Mouse (Mus musculus) stomach, embryonic 15.5 days (tissue): Measurements from ENCODE around the gene Cabp1. TPM values are rescaled to one million over a fixed set of nuclear protein-coding genes. Genes with fewer than 3 reads are reported as not detected.

Experiments
- ATAC-seq: fragments of 200-750 bp; cut with Nextera tagmentation; 2 replicates; pipeline ENCODE4 v1.8.0; 2017; ENCODE audit warnings: low read depth, moderate number of reproducible peaks, moderate TSS enrichment; ENCODE audit not compliant: insufficient read depth, low FRiP score
- H3K27ac ChIP-seq: fragments of 300-500 bp; sonication (generic); 2 replicates; pipeline ENCODE4 v1.5.1; 2015; ENCODE audit warnings: mild to moderate bottlenecking, inconsistent platforms
- H3K27me3 ChIP-seq: fragments of 300-500 bp; sonication (generic); replicated peaks from 2 replicates; pipeline ENCODE4 v1.6.1; 2015; ENCODE audit warnings: inconsistent platforms
- H3K36me3 ChIP-seq: fragments of 300-500 bp; sonication (generic); 2 replicates; pipeline ENCODE4 v1.6.1; 2015; ENCODE audit warnings: inconsistent platforms
- H3K4me1 ChIP-seq: fragments of 300-500 bp; sonication (generic); 2 replicates; pipeline ENCODE4 v1.6.1; 2015; ENCODE audit warnings: inconsistent platforms
- H3K4me2 ChIP-seq: fragments of 300-500 bp; sonication (generic); 2 replicates; pipeline ENCODE4 v1.6.1; 2015; ENCODE audit warnings: mild to moderate bottlenecking, inconsistent platforms
- H3K4me3 ChIP-seq: fragments of 300-500 bp; sonication (generic); replicated peaks from 2 replicates; pipeline ENCODE4 v1.5.1; 2015; ENCODE audit warnings: inconsistent platforms
- H3K9ac ChIP-seq: fragments of 300-500 bp; sonication (generic); 2 replicates; pipeline ENCODE4 v1.6.1; 2015; ENCODE audit warnings: inconsistent platforms
- H3K9me3 ChIP-seq: fragments of 300-500 bp; sonication (generic); 2 replicates; pipeline ENCODE4 v1.6.1; 2016; ENCODE audit warnings: inconsistent platforms
- WGBS: fragments of 180-500 bp; shearing (Covaris S2); methylation state at CpG from one replicate; pipeline ENCODE4 v1.1.7; 2015; 5-methylcytosine and 5-hydroxymethylcytosine counted together
- polyA plus RNA-seq: library from polyadenylated mRNA; unstranded; fragments of >200 nt; fragmentation: Nextera tagmentation; extraction: Ambion mirVana; gene quantifications from 2 replicates; pipeline ENCODE4 v1.2.1, GENCODE M21; 2015

The Cabp1 gene
- polyA plus RNA-seq, 1 experiment from 2014 or later, result 1.6 TPM

GRCm38 (mm10) chr5:115186371-115187073 lies 7.7 kb downstream of the Cabp1 start:
- ATAC-seq, result no peak
- Histone ChIP-seq H3K4me1 (peaks cover 28% of the 10 kb centered on the region), H3K4me2 (peak overlapping the region; percentile 33), H3K9ac (no peak overlapping the region), H3K27me3 (peaks cover 34% of the 10 kb centered on the region), H3K4me3 (no peak overlapping the region), H3K27ac (no peak overlapping the region), H3K36me3 (no peaks in the 10 kb centered on the region), H3K9me3 (no peaks in the 10 kb centered on the region)
- 40% methylated on average over 17 of the region's 17 CpGs for WGBS

GRCm38 (mm10) chr5:115184726-115185125 lies 9.5 kb downstream of the Cabp1 start:
- no peak overlapping the region for H3K9ac ChIP-seq
- no peaks in the 10 kb centered on the region for H3K9me3 ChIP-seq
- no peak overlapping the region for H3K4me3 ChIP-seq
- peaks cover 16% of the 10 kb centered on the region for H3K27me3 ChIP-seq
- H3K4me2 ChIP-seq, result peak overlapping the region; percentile 33; the same call in 1 of the 2 replicates
- peaks cover 32% of the 10 kb centered on the region for H3K4me1 ChIP-seq
- ATAC-seq, result no peak
- H3K36me3 ChIP-seq, result no peaks in the 10 kb centered on the region
- H3K27ac ChIP-seq, result no peak overlapping the region
- WGBS, result 26% methylated on average over 15 of the region's 15 CpGs

DNA sequence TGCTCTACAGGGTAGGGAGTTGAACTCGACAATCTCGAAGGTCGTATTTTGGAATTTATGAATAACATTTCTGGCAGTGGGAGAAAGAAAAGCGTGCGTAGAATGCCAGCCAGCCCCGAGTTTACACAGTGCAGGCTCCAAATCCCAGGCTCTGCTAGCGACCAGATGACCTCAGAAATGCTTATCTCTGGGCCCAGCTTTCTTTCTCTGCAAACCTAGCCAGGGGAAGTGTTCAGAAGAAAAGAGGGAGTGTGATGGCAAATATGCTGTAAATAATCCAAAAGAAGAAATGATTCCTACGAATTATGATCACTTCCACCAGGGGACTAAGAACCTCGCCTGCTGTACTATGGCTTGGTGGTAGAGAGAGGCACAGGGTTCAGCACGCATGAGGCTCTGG lies 10.7 kb downstream of the Cabp1 start:
- no peak for ATAC-seq
- peak overlapping the region; percentile 6; the same call in 1 of the 2 replicates for H3K27ac ChIP-seq

DNA sequence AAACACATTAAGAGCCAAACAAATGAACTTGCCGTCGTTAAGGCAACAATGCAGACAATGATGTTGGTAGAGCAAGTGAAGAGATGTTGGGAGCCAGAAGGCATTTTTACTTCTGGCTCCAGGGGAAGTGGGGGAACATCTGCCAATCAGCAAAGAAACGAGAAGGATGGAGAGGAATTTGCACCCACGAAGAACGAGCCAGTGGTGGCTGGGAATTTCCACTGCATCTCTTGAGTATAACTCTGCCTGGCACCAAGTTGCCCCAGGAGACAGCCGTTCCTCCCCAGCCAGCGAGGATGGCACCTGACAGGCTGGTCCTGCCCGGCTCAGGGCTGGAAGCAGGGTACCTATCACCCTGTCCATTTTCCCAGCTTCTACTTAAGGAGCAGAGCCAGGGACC lies 11.3 kb downstream of the Cabp1 start:
- Histone ChIP-seq H3K4me1 (peaks cover 32% of the 10 kb centered on the region), H3K4me2 (no peak overlapping the region), H3K36me3 (no peaks in the 10 kb centered on the region), H3K9ac (no peak overlapping the region), H3K9me3 (no peaks in the 10 kb centered on the region), H3K4me3 (no peak overlapping the region), H3K27ac (peak overlapping the region; percentile 6; the same call in 1 of the 2 replicates), H3K27me3 (peaks cover 10% of the 10 kb centered on the region; the same call in 1 of the 2 replicates)
- WGBS, result 66% methylated on average over 8 of the region's 8 CpGs
- ATAC-seq, result no peak

More for the DNA sequence above, 10.7 kb downstream of the Cabp1 start:
- no peak overlapping the region for H3K4me3 ChIP-seq
- H3K9ac ChIP-seq, result no peak overlapping the region
- H3K4me1 ChIP-seq, result peaks cover 32% of the 10 kb centered on the region
- no peaks in the 10 kb centered on the region for H3K9me3 ChIP-seq
- H3K36me3 ChIP-seq, result no peaks in the 10 kb centered on the region
- no peak overlapping the region for H3K4me2 ChIP-seq
- peaks cover 10% of the 10 kb centered on the region; the same call in 1 of the 2 replicates for H3K27me3 ChIP-seq
- 44% methylated on average over 10 of the region's 10 CpGs for WGBS

GRCm38 (mm10) chr5:115181248-115181940 lies 12.8 kb downstream of the Cabp1 start:
- Histone ChIP-seq H3K36me3 (no peaks in the 10 kb centered on the region), H3K4me2 (no peak overlapping the region), H3K4me3 (no peak overlapping the region), H3K27me3 (peaks cover 5% of the 10 kb centered on the region; the same call in 1 of the 2 replicates), H3K9me3 (no peaks in the 10 kb centered on the region), H3K4me1 (peaks cover 22% of the 10 kb centered on the region; the same call in 1 of the 2 replicates), H3K9ac (no peak overlapping the region), H3K27ac (peak overlapping the region; percentile 63)
- WGBS, result 65% methylated on average over 13 of the region's 13 CpGs
- peak; percentile 62; the same call in 1 of the 2 replicates for ATAC-seq

GRCm38 (mm10) chr5:115179596-115179995 lies 14.6 kb downstream of the Cabp1 start:
- Histone ChIP-seq H3K9me3 (no peaks in the 10 kb centered on the region), H3K9ac (no peak overlapping the region), H3K36me3 (no peaks in the 10 kb centered on the region), H3K27me3 (no peaks in the 10 kb centered on the region), H3K4me3 (no peak overlapping the region), H3K4me1 (peaks cover 10% of the 10 kb centered on the region; the same call in 1 of the 2 replicates), H3K27ac (no peak overlapping the region), H3K4me2 (no peak overlapping the region)
- no peak for ATAC-seq
- 91% methylated on average over 11 of the region's 11 CpGs for WGBS

DNA sequence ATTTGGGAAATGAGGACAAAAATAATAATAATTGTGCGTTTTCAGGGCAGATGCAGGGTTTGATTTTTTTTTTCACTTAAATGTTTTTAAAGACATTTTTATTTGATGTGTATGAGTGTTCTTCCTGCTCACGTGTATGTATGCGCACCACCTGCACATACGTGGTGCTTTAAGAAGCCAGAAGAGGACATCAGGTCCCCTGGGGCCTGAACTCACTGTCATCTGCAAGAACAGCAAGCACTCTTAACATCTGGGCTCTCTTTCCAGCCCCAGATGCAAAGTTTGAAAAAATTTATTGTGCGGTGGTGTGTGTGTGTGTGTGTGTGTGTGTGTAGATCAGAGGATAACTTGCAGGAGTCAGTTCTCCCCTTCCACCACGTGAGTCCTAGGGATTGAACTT lies 16.3 kb downstream of the Cabp1 start:
- Histone ChIP-seq H3K9me3 (no peaks in the 10 kb centered on the region), H3K4me2 (no peak overlapping the region), H3K4me3 (no peak overlapping the region), H3K36me3 (no peaks in the 10 kb centered on the region), H3K27ac (no peak overlapping the region), H3K27me3 (no peaks in the 10 kb centered on the region), H3K9ac (no peak overlapping the region), H3K4me1 (peaks cover 10% of the 10 kb centered on the region; the same call in 1 of the 2 replicates)
- WGBS, result 78% methylated on average over 6 of the region's 6 CpGs
- ATAC-seq, result no peak

GRCm38 (mm10) chr5:115174554-115174953 lies 19.6 kb downstream of the Cabp1 start:
- no peaks in the 10 kb centered on the region for H3K9me3 ChIP-seq
- H3K4me2 ChIP-seq, result no peak overlapping the region
- 95% methylated on average over 1 of the region's 1 CpGs for WGBS
- no peaks in the 10 kb centered on the region for H3K27me3 ChIP-seq
- H3K9ac ChIP-seq, result no peak overlapping the region
- H3K4me3 ChIP-seq, result no peak overlapping the region
- H3K4me1 ChIP-seq, result no peaks in the 10 kb centered on the region
- H3K27ac ChIP-seq, result no peak overlapping the region
- H3K36me3 ChIP-seq, result no peaks in the 10 kb centered on the region
- ATAC-seq, result no peak

- ATAC-seq, result no peak
- Histone ChIP-seq H3K36me3 (no peaks in the 10 kb centered on the region), H3K9me3 (no peaks in the 10 kb centered on the region), H3K9ac (no peak overlapping the region), H3K4me2 (no peak overlapping the region), H3K27me3 (no peaks in the 10 kb centered on the region), H3K4me1 (peaks cover 30% of the 10 kb centered on the region), H3K27ac (no peak overlapping the region), H3K4me3 (no peak overlapping the region)
- 67% methylated on average over 8 of the region's 8 CpGs for WGBS
Observed at GRCm38 (mm10) chr5:115170150-115170549, 24.0 kb downstream of the Cabp1 start.

- H3K27me3 ChIP-seq, result no peaks in the 10 kb centered on the region
- H3K36me3 ChIP-seq, result no peaks in the 10 kb centered on the region
- peak overlapping the region; percentile 44; the same call in 1 of the 2 replicates for H3K27ac ChIP-seq
- no peak; the same call in 1 of the 2 replicates for ATAC-seq
- no peak overlapping the region for H3K9ac ChIP-seq
- H3K9me3 ChIP-seq, result no peaks in the 10 kb centered on the region
- peaks cover 30% of the 10 kb centered on the region for H3K4me1 ChIP-seq
- WGBS, result 35% methylated on average over 26 of the region's 27 CpGs
- no peak overlapping the region for H3K4me3 ChIP-seq
- H3K4me2 ChIP-seq, result peak overlapping the region; percentile 33
Observed at GRCm38 (mm10) chr5:115168641-115169415, 25.4 kb downstream of the Cabp1 start.

GRCm38 (mm10) chr5:115167396-115167795 lies 26.8 kb downstream of the Cabp1 start:
- ATAC-seq, result no peak
- Histone ChIP-seq H3K36me3 (no peaks in the 10 kb centered on the region), H3K4me1 (peaks cover 34% of the 10 kb centered on the region), H3K27ac (no peak overlapping the region), H3K4me3 (no peak overlapping the region), H3K9me3 (no peaks in the 10 kb centered on the region), H3K4me2 (no peak overlapping the region), H3K27me3 (no peaks in the 10 kb centered on the region), H3K9ac (no peak overlapping the region)
- WGBS, result 69% methylated on average over 6 of the region's 6 CpGs
